8 mouse cellular contexts compared by ENCODE assay signal in the genomic region with DNA sequence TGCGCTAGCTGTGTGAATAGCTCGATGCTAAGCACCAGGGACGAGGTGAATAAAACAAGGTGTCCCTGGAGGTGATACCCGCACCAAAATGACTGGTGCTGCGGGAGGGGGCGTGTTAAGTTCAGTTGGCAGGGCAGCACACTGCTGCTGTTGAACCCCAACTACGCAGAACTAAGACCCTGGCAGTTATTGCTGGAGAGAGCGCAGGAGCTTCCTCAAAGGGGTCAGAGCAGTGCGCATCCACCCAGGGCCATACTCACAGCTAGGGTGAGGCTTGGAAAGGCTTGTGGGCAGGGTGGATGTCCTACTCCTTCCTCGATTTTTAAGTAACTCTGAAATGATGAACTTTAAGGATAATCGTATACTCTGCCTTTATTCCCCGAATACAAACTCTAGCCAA. TPM values are rescaled to one million over a fixed set of nuclear protein-coding genes. Genes with fewer than 3 reads are reported as not detected.
A peak's percentile ranks its signal among the peaks of the same experiment; 100 is the strongest.
DNase-seq lines count a peak whose midpoint lies in the region; ATAC-seq and TF ChIP-seq lines count a peak whose summit lies in the region.

No protein-coding gene starts in this region.

- WGBS in cerebellum, adult 2 months, result 18% methylated on average over 12 of the region's 12 CpGs
- 25% methylated on average over 12 of the region's 12 CpGs for WGBS in thymus, adult 2 months
- 19% methylated on average over 12 of the region's 12 CpGs for WGBS in liver, embryonic 11.5 days
- WGBS in stomach, postnatal 0 days, result 20% methylated on average over 12 of the region's 12 CpGs

- intact Hi-C loops in left cerebral cortex, postnatal 25 days (cut with DNase I), result no loop called here

- TF ChIP-seq EP300 in stomach, postnatal 0 days (optimal IDR thresholded peaks at IDR 0.05), result no peak

- H3K36me3 ChIP-seq in thymus, adult 2 months (ENCODE audit: control insufficient read depth, insufficient read depth, low read length), result no peaks in the 10 kb centered on the region
- H3K36me3 ChIP-seq in liver, embryonic 11.5 days (ENCODE audit: control insufficient read depth, insufficient read depth, low read length), result peaks cover 3% of the 10 kb centered on the region; the same call in 1 of the 2 replicates
- H3K36me3 ChIP-seq in stomach, postnatal 0 days (ENCODE audit: control insufficient read depth, insufficient read depth, low read length), result no peaks in the 10 kb centered on the region

- no peak for ATAC-seq in liver, embryonic 11.5 days (replicated peaks; ENCODE audit: low FRiP score)
- peak; percentile 15; the same call in 1 of the 2 replicates for ATAC-seq in stomach, postnatal 0 days (ENCODE audit: low FRiP score, low TSS enrichment)

- peak overlapping the region; percentile 86 for H3K4me3 ChIP-seq in cerebellum, adult 2 months (replicated peaks; ENCODE audit: insufficient read depth, low read depth, low read length)
- H3K4me3 ChIP-seq in thymus, adult 2 months (ENCODE audit: control insufficient read depth, insufficient read depth, low read length), result peak overlapping the region; percentile 83
- peak overlapping the region; percentile 76 for H3K4me3 ChIP-seq in liver, embryonic 11.5 days (ENCODE audit: low read depth, low read length)
- peak overlapping the region; percentile 66 for H3K4me3 ChIP-seq in stomach, postnatal 0 days (ENCODE audit: low read depth, low read length)

- H3K4me2 ChIP-seq in liver, embryonic 11.5 days, result peak overlapping the region; percentile 94
- H3K4me2 ChIP-seq in stomach, postnatal 0 days (replicated peaks; ENCODE audit: low read depth), result peak overlapping the region; percentile 86

- DNase-seq in cerebellum, adult 2 months, result no peak
- no peak for DNase-seq in cerebellum, adult 9-10 months
- peak; percentile 18 for DNase-seq in thymus, adult 2 months
- no peak for DNase-seq in thymus, postnatal 10 days (ENCODE audit: low spot score in 2 of 2)
- DNase-seq in liver, embryonic 11.5 days (ENCODE audit: low spot score), result no peak
- no peak for DNase-seq in stomach, postnatal 0 days (ENCODE audit: low spot score)
- no peak for DNase-seq in left cerebral cortex, postnatal 25 days (ENCODE audit: low spot score in 2 of 2)
- no peak for DNase-seq in left cerebral cortex, adult 18-20 months (ENCODE audit: low spot score in 2 of 2)

- H3K9me3 ChIP-seq in liver, embryonic 11.5 days (ENCODE audit: control insufficient read depth, low read length), result no peaks in the 10 kb centered on the region
- H3K9me3 ChIP-seq in stomach, postnatal 0 days (ENCODE audit: control insufficient read depth, low read length), result no peaks in the 10 kb centered on the region

- H3K9ac ChIP-seq in liver, embryonic 11.5 days (ENCODE audit: low read depth, low read length), result peak overlapping the region; percentile 77
- peak overlapping the region; percentile 76 for H3K9ac ChIP-seq in stomach, postnatal 0 days (ENCODE audit: low read length)

- TF ChIP-seq CTCF in cerebellum, adult 2 months (IDR thresholded peaks at IDR 0.05; ENCODE audit: borderline replicate concordance, insufficient read depth, low read depth, low read length), result no peak
- no peak for TF ChIP-seq CTCF in thymus, adult 2 months (IDR thresholded peaks at IDR 0.05; ENCODE audit: borderline replicate concordance, control insufficient read depth, extremely low read depth, insufficient read depth, low read length, poor library complexity)
- TF ChIP-seq CTCF in stomach, postnatal 0 days (IDR thresholded peaks at IDR 0.05; ENCODE audit: low read depth), result no peak

- TF ChIP-seq POLR2A in cerebellum, adult 2 months (IDR thresholded peaks at IDR 0.05; ENCODE audit: borderline replicate concordance, insufficient read depth, low read length), result no peak
- TF ChIP-seq POLR2A in thymus, adult 2 months (IDR thresholded peaks at IDR 0.05; ENCODE audit: control insufficient read depth, extremely low read depth, insufficient read depth, low read length, poor library complexity), result no peak

- H3K27ac ChIP-seq in cerebellum, adult 2 months (ENCODE audit: insufficient read depth, low read length), result 0 out of 2 replicates have a peak overlapping the region, but pooled peaks have one; percentile 6
- H3K27ac ChIP-seq in thymus, adult 2 months (ENCODE audit: control insufficient read depth, insufficient read depth, low read length), result no peak overlapping the region
- H3K27ac ChIP-seq in liver, embryonic 11.5 days (ENCODE audit: low read depth, low read length), result no peak overlapping the region
- H3K27ac ChIP-seq in stomach, postnatal 0 days (replicated peaks), result no peak overlapping the region

- H3K27me3 ChIP-seq in cerebellum, adult 2 months (ENCODE audit: control insufficient read depth, insufficient read depth, low read length), result no peaks in the 10 kb centered on the region
- H3K27me3 ChIP-seq in thymus, adult 2 months (ENCODE audit: control insufficient read depth, insufficient read depth, low read length), result no peaks in the 10 kb centered on the region
- H3K27me3 ChIP-seq in liver, embryonic 11.5 days (replicated peaks; ENCODE audit: control insufficient read depth, insufficient read depth, low read length), result peaks cover 21% of the 10 kb centered on the region
- H3K27me3 ChIP-seq in stomach, postnatal 0 days (ENCODE audit: control insufficient read depth, insufficient read depth, low read length), result no peaks in the 10 kb centered on the region

- H3K4me1 ChIP-seq in cerebellum, adult 2 months (ENCODE audit: control insufficient read depth, insufficient read depth, low read length), result peaks cover 8% of the 10 kb centered on the region
- peaks cover 5% of the 10 kb centered on the region; the same call in 1 of the 2 replicates for H3K4me1 ChIP-seq in thymus, adult 2 months (replicated peaks; ENCODE audit: control insufficient read depth, insufficient read depth, low read length)
- H3K4me1 ChIP-seq in liver, embryonic 11.5 days (replicated peaks; ENCODE audit: control insufficient read depth, insufficient read depth, low read length), result no peaks in the 10 kb centered on the region
- H3K4me1 ChIP-seq in stomach, postnatal 0 days (replicated peaks; ENCODE audit: control insufficient read depth, insufficient read depth), result no peaks in the 10 kb centered on the region

RNA-seq across cellular contexts. Expression of gene Hs1bp3, which starts 0.5 kb away (rescaled TPM):
- 14.7 and 15.8 TPM in 2 replicates for polyA plus RNA-seq in cerebellum, adult 2 months (2012; rRNA removed)
- 12.4 and 14.3 TPM in 2 replicates for polyA plus RNA-seq in thymus, adult 2 months (2012; rRNA removed)
- 8.6 and 8.8 TPM in 2 replicates for polyA plus RNA-seq in liver, embryonic 11.5 days (2014; fragmentation: Nextera tagmentation; extraction: Ambion mirVana)
- 7.0 and 7.7 TPM in 2 replicates for polyA plus RNA-seq in stomach, postnatal 0 days (2015; fragmentation: Nextera tagmentation; extraction: Ambion mirVana)
- total RNA-seq in left cerebral cortex, postnatal 25 days (2021), result 10 to 100 TPM; 14.3 to 15.6 TPM
- total RNA-seq in left cerebral cortex, adult 18-20 months (2021), result 10 to 100 TPM; 10.9 to 14.6 TPM

RNA-seq across cellular contexts. Expression of gene Gdf7, which starts 12.0 kb away (rescaled TPM):
- polyA plus RNA-seq in cerebellum, adult 2 months (2012; rRNA removed), result 0.07 and 0.44 TPM in 2 replicates
- polyA plus RNA-seq in thymus, adult 2 months (2012; rRNA removed), result 2.3 and 3.5 TPM in 2 replicates
- not detected in 2 replicates for polyA plus RNA-seq in liver, embryonic 11.5 days (2014; fragmentation: Nextera tagmentation; extraction: Ambion mirVana)
- 0.06 TPM in 1 of 2 replicates, not detected in the other for polyA plus RNA-seq in stomach, postnatal 0 days (2015; fragmentation: Nextera tagmentation; extraction: Ambion mirVana)
- total RNA-seq in left cerebral cortex, postnatal 25 days (2021), result under 1 TPM; 0.71 to 0.85 TPM
- under 1 TPM; 0.47 to 0.93 TPM for total RNA-seq in left cerebral cortex, adult 18-20 months (2021)
